Mouse (Mus musculus) heart, embryonic 13.5 days (tissue): ENCODE results near the gene Ttyh1. TPM values are rescaled to one million over a fixed set of nuclear protein-coding genes. Genes with fewer than 3 reads are reported as not detected.

Experiments
- polyA plus RNA-seq: library from polyadenylated mRNA; unstranded; fragments of >200 nt; fragmentation: Nextera tagmentation; extraction: Ambion mirVana; gene quantifications from 2 replicates; pipeline ENCODE4 v1.2.1, GENCODE M21; 2015

Gene Ttyh1
- polyA plus RNA-seq, 1 experiment from 2014 or later = 0.88 TPM

Other genes with a start within 250 kb of the Ttyh1 start
- not detected in 2 replicates for gene Gm14548, start 221.3 kb upstream of the Ttyh1 start, polyA plus RNA-seq
- gene Lilra6, start 203.9 kb upstream of the Ttyh1 start, polyA plus RNA-seq = 0.08 TPM in 1 of 2 replicates, not detected in the other
- 0.83 and 1.1 TPM in 2 replicates for gene Lair1, start 56.2 kb upstream of the Ttyh1 start, polyA plus RNA-seq
- 44.4 and 45.9 TPM in 2 replicates for gene Leng8, start 17.6 kb downstream of the Ttyh1 start, polyA plus RNA-seq
- gene Leng9, start 31.0 kb downstream of the Ttyh1 start, polyA plus RNA-seq = 1.8 and 2.0 TPM in 2 replicates
- 26.5 and 26.7 TPM in 2 replicates for gene Cdc42ep5, start 45.5 kb downstream of the Ttyh1 start, polyA plus RNA-seq
- gene Lilra5, start 118.3 kb downstream of the Ttyh1 start, polyA plus RNA-seq = 0.11 TPM in 1 of 2 replicates, not detected in the other
- 0.09 TPM in 1 of 2 replicates, not detected in the other for gene Ncr1, start 218.3 kb downstream of the Ttyh1 start, polyA plus RNA-seq